Mouse (Mus musculus): ENCODE measurements around the gene Baiap2l1. TPM values are rescaled to one million over a fixed set of nuclear protein-coding genes. Genes with fewer than 3 reads are reported as not detected.
A peak's percentile ranks its signal among the peaks of the same experiment; 100 is the strongest.
"Not testable (repeated sequence)": the region's sequence is repeated elsewhere in the genome, so short reads cannot be mapped to it uniquely, and the experiment has no call there.

The Baiap2l1 gene
- polyA plus RNA-seq (2012; rRNA removed): 7.0 and 11.0 TPM in 2 replicates

GRCm38 (mm10) chr5:144357881-144358591 is at the start of gene Baiap2l1:
Gene Baiap2l1 (minus strand): TSS chr5:144358112.
- peak; percentile 61 for DNase-seq (ENCODE audit: low read depth)

- no peak for DNase-seq (ENCODE audit: low read depth)
These were observed 48.3 kb upstream of the Baiap2l1 start for GRCm38 (mm10) chr5:144406256-144406655.

GRCm38 (mm10) chr5:144400821-144401220 is 42.9 kb upstream of the Baiap2l1 start:
- DNase-seq (ENCODE audit: low read depth): no peak

DNA sequence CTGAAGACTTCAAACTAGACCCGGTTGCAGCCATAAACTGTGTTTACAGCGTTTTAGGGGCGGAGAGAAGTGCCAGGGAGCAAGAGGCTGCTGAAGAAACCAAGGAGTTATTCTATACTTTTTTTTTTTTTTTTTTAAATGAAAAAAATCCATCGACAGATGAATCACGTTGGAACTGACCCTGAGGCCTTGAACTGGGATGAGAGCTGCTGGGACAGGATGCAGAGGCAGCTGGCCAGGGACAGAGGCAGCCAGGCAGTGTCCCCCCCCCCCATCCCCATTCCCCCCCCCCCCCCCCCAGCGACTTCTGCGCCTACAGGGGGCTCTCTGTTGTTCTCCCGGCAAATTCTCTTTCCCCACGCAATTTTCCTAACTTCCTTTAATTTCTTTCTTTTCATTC is 39.7 kb upstream of the Baiap2l1 start:
- no peak for DNase-seq (ENCODE audit: low read depth)

DNA sequence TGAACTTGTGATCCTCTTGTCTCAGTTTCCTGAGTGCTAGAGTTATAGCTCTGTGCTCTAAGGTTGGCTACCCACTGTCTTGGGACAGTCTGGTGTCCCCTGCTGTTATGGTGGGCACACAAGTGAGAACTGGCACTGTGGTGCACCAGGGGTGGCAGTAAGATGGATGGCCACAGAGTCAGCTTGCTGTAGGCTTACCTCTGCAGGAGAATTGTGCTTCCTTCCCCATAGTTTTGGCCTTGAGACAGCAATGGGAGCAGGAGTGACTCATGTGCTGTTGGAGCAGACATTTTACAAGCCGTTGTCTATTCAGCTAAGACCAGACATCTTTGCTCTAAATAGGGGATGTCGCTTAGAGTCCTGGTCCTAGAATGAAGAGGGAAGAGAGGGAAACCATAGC is 36.2 kb upstream of the Baiap2l1 start:
- DNase-seq (ENCODE audit: low read depth): no peak

- DNase-seq (ENCODE audit: low read depth): no peak
These were observed 29.9 kb upstream of the Baiap2l1 start for GRCm38 (mm10) chr5:144387851-144388250.

DNA sequence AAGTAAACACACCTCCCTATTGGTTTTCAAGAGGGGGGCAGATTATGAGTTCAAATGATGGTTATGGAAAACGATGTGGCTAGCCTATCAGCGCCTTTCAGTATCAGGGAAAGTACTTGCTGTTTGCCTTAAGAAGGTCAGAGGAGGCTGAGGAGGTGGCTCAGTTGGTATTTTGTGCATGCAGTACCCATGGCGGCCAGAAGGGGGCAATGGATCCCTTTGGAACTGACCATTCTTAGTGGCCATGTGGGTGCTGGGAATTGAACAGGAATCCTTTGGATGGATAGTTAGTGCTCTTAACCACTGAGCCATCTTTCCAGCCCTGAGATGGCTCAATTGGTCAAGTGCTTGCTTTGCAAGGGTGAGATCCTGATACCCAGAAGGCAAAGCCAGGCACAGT is 26.0 kb upstream of the Baiap2l1 start:
- no peak for DNase-seq (ENCODE audit: low read depth)

- DNase-seq (ENCODE audit: low read depth): no peak
These were observed 23.9 kb upstream of the Baiap2l1 start for GRCm38 (mm10) chr5:144381782-144382181.

GRCm38 (mm10) chr5:144380689-144381088 is 22.8 kb upstream of the Baiap2l1 start:
- no peak for DNase-seq (ENCODE audit: low read depth)

DNA sequence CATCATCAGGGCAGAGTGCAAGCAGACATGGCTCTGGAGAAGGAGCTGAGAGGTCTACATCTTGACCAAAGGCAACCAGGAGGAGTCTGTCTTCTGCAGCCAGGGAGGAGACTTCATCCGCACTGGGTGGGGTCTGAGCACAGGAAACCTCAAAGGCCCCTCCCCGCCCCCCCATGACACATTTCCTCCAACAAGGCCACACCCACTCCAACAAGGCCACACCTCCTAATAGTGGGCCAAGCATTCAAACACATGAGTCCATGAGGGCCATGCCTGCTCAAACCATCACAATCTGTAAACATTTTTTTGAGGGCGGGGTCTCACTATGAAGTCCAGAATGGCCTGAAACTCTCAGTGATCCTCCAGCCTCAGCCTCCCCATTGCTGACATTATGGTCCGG is 21.5 kb upstream of the Baiap2l1 start:
- DNase-seq (ENCODE audit: low read depth): no peak

DNA sequence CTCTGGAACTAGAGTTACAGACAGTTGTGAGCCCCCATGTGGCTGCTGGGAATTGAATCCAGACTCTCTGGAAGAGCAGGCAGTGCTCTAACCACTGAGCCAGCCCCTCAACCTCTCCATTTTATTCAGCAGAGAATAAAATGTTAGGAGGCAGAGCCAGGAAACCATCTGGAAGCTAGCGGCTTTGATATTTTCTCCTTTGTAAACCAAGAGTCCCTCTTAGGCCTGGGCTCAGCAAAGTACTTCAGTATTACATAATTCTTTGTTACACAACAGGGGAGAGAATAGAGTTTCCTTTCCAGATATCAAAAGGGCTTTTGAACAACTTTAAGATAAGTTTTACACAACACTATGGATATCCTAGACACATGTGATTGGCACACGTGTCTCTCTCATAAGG is 15.0 kb upstream of the Baiap2l1 start:
- DNase-seq (ENCODE audit: low read depth): no peak

DNA sequence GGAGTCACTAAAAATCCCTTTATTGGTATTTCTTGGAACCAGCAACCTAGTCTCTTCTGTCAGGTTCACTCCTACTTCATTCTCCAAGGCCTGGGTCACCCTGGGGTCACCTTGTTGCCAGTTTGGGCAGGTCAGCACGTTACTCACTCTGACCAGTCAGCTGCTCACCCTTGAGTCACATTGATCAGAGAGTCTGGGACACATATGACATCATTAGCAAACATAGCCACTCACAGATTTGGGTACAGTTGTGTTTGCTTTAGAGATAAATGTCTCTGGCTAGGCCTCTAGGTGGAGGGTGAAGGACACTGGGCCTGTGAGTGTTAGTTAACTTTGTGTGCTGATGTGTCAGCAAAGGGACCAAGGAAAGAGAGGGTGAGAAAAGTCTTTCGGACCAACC is 14.3 kb upstream of the Baiap2l1 start:
- DNase-seq (ENCODE audit: low read depth): no peak

DNA sequence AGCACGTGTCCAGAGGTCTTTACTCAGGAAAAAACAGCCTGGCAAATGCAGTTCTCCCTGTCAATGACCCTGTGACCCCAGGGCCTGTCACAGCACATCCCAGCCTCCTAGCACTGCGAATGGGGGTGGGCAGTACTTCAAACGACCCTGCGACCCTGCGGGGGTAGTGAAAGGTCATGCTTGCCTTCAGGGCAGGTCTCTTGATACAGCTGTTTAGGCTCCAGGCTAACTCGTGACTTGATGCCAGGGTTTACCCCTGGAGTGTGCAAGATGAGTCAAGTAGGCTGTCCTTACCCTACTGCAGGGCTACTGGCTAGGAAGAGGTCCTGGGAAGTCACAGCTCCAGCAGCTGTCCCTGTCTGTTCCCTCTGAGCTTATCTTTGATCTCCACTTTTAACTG is 13.1 kb upstream of the Baiap2l1 start:
- DNase-seq (ENCODE audit: low read depth): no peak

DNA sequence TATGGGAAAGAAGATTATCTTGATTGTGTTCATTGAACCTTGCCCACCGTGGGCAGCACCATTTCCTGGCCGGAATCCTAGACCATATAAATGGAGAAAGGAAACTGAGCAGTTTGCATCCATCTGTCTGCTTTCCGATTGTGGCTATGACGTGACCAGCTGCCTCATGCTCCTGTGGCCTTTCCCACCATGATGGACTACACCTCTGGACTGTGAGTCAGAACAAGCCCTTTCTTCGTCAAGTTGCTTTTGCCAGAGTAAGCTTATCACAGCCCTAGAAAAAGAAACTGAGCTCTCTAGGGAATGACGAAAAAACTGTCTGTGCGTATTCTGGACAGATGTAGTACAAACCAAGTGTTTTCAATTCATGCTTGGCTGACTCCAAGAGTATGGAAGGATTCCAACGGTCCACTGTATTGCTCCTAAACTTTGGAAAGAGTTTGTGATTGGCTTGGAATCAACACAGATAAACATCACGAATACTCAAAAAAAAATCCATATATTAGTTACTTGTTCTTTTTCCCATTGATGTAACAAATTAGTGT is 10.8 kb upstream of the Baiap2l1 start:
- DNase-seq (ENCODE audit: low read depth): no peak

GRCm38 (mm10) chr5:144366551-144366950 is 8.6 kb upstream of the Baiap2l1 start:
- not testable (repeated sequence) for DNase-seq (ENCODE audit: low read depth)

DNA sequence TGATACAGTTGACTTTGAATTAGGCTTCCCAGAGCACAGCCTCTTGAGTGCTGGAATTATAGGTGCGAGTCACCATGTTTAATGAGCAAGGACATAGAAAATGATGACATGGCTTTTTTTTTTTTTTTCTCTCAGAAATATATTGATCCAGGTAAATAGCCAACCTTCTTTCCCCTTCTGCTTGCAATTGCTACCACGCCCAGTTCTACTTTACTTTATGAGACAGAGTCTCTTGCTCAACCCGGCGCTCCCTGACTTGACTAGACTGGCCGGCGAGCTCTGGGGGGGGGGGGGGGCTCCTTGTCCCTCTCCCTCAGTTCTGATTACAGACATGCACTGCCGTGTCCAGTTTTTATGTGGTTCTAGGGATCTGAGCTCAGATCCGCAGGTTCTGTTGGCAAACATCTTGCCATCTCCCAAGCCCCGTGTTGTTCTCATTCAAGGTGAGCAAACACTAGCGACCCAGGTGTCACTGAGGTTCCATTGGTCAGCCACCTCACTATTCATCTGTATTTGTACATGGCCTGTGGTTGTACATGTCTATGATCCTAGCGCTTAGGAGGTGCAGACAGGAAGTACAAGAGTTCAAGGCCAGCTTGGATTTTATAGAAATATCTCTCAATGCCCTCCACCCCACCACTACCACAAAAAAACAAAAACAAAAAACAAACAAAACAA is 6.9 kb upstream of the Baiap2l1 start:
- DNase-seq (ENCODE audit: low read depth): no peak

GRCm38 (mm10) chr5:144360346-144360745 is 2.4 kb upstream of the Baiap2l1 start:
- no peak for DNase-seq (ENCODE audit: low read depth)

DNA sequence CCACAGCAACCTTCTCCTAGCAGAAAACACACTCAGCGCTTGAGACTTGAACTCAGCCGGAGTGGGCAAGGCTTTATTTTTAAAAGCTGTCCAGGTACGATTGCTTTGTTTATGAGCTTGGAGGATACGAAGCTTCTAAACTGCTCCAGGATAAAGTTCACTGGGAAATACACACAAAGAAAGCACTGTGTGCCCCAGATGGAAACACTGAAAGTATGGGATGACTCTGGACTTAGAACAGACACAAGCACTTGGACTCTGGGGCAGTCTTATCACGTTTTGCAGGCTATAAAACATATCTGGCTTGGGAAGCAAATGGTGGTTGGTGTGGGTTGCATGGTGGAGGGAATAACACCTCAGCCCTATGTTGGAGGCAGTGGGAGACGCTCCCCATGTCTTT is 2.0 kb upstream of the Baiap2l1 start:
- no peak for DNase-seq (ENCODE audit: low read depth)

GRCm38 (mm10) chr5:144358592-144358917 is 643 bp upstream of the Baiap2l1 start:
- no peak for DNase-seq (ENCODE audit: low read depth)

GRCm38 (mm10) chr5:144357551-144357880 is 396 bp downstream of the Baiap2l1 start:
- no peak for DNase-seq (ENCODE audit: low read depth)

- no peak for DNase-seq (ENCODE audit: low read depth)
These were observed 996 bp downstream of the Baiap2l1 start for GRCm38 (mm10) chr5:144356776-144357455.

- no peak for DNase-seq (ENCODE audit: low read depth)
These were observed 5.5 kb downstream of the Baiap2l1 start for GRCm38 (mm10) chr5:144352250-144353047.

All from gonadal fat pad, adult 2 months (tissue).